Mouse (Mus musculus) kidney, postnatal 0 days (tissue): ENCODE data around the gene Dgke. TPM values are rescaled to one million over a fixed set of nuclear protein-coding genes. Genes with fewer than 3 reads are reported as not detected.
"Not testable (repeated sequence)": the region's sequence is repeated elsewhere in the genome, so short reads cannot be mapped to it uniquely, and the experiment has no call there.

Source experiments
- ATAC-seq: fragments of 200-750 bp; cut with Nextera tagmentation; replicated peaks from 2 replicates; pipeline ENCODE4 v1.8.0; 2017; ENCODE audit warnings: low read depth, moderate number of reproducible peaks, moderate TSS enrichment, moderate library complexity; ENCODE audit not compliant: low FRiP score
- DNase-seq: peaks from one replicate; pipeline ENCODE4 v3.0.0-alpha.2; 2016; ENCODE audit warnings: low spot score
- H3K27ac ChIP-seq: fragments of 300-500 bp; sonication (generic); 2 replicates; pipeline ENCODE4 v1.5.1; 2014; ENCODE audit warnings: mild to moderate bottlenecking
- H3K27me3 ChIP-seq: fragments of 300-500 bp; sonication (generic); 2 replicates; pipeline ENCODE4 v1.6.1; 2014; ENCODE audit warnings: low read length, mixed read lengths; ENCODE audit not compliant: insufficient read depth
- H3K36me3 ChIP-seq: fragments of 300-500 bp; sonication (generic); 2 replicates; pipeline ENCODE4 v1.6.1; 2014; ENCODE audit warnings: low read length, mixed read lengths; ENCODE audit not compliant: insufficient read depth
- H3K4me1 ChIP-seq: fragments of 300-500 bp; sonication (generic); replicated peaks from 2 replicates; pipeline ENCODE4 v1.6.1; 2014; ENCODE audit warnings: antibody characterized with exemption, low read length, mixed read lengths; ENCODE audit not compliant: insufficient read depth
- H3K4me2 ChIP-seq: fragments of 300-500 bp; sonication (generic); 2 replicates; pipeline ENCODE4 v1.6.1; 2014; ENCODE audit warnings: mild to moderate bottlenecking, low read length, moderate library complexity, mixed read lengths
- H3K4me3 ChIP-seq: fragments of 300-500 bp; sonication (generic); replicated peaks from 2 replicates; pipeline ENCODE4 v1.5.1; 2014; ENCODE audit warnings: low read depth, low read length
- H3K9ac ChIP-seq: fragments of 300-500 bp; sonication (generic); 2 replicates; pipeline ENCODE4 v1.6.1; 2014; ENCODE audit warnings: low read depth, low read length
- H3K9me3 ChIP-seq: fragments of 300-500 bp; sonication (generic); replicated peaks from 2 replicates; pipeline ENCODE4 v1.6.1; 2016; ENCODE audit warnings: low read length, inconsistent platforms, mixed read lengths
- CTCF ChIP-seq: IDR thresholded peaks from 2 replicates; pipeline ENCODE4 v1.5.1; 2016; ENCODE audit warnings: antibody characterized with exemption, low read depth, mild to moderate bottlenecking, moderate library complexity
- WGBS: fragments of 180-500 bp; shearing (Covaris S2); extraction: QIAGEN DNeasy Blood & Tissue Kit; methylation state at CpG from one replicate; pipeline ENCODE4 v1.1.7; 2014; 5-methylcytosine and 5-hydroxymethylcytosine counted together
- polyA plus RNA-seq: library from polyadenylated mRNA; unstranded; fragments of >200 nt; fragmentation: Nextera tagmentation; extraction: Ambion mirVana; gene quantifications from 2 replicates; pipeline ENCODE4 v1.2.1, GENCODE M21; 2015

The Dgke gene
- polyA plus RNA-seq, 1 experiment from 2014 or later = 2.6 TPM

DNA sequence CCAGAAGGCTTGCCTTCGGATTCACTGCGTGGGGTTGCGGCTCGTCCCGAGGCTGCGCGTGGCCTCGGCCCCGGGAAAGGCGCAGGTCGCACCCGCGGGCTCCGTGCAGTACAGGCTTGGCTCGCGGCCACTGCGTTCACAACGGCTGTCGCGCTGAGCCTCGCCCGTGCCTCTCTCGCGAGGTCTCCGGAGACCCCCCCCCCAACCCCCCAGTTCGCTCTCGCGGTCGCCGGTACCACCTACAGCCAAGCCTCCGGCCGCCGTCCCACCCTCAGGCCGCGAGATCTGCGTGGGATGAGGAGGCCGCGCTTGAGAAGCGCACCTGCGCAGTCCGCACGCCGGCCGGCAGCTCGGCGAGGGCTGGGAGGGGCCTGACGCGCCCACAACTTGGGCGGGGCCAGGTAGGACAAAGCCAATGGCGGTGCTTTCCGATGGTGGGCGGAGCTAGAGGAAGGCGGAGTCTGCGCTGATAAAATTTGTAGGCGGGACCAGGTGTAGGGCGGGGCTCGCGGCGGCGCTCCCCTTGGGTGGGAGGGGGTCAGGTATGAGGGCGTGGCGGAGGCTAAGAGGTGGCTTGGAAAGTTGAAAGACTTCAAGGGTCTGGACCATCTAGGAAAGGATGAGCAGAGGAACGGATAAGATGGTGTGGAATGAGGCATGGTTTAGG is 6.1 kb downstream of the Dgke start:
- H3K27ac ChIP-seq = peak overlapping the region; percentile 80

DNA sequence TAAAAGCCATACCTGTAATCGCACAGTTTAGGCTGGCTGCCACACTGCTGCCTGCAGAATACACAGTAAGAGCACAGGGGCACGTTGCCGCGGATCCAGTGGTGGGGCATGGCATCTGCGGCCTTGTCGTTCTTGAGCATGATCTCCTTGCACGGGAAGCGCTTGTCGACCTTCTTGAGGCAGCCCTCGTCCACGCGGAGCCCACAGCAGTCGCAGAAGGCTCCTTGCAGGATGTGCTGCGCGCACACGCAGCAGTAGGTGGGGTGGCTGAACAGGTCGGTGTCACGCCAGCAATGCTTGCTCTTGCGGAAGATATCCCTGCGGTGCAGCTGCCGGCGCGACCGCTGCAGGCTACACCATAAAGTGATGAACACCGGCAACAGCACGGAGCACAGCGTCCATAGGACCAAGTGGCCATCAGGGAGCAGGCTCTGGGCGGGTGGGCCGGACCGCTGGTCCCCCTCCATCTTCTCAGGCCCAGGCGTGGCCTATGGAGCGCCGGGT is 6.7 kb downstream of the Dgke start:
- TF ChIP-seq CTCF = no peak
- Histone ChIP-seq H3K9ac (peak overlapping the region; percentile 81), H3K27me3 (no peaks in the 10 kb centered on the region), H3K4me1 (peaks cover 17% of the 10 kb centered on the region; the same call in 1 of the 2 replicates), H3K27ac (peak overlapping the region; percentile 80), H3K4me2 (peak overlapping the region; percentile 95), H3K36me3 (no peaks in the 10 kb centered on the region), H3K9me3 (no peaks in the 10 kb centered on the region), H3K4me3 (peak overlapping the region; percentile 74)
- DNase-seq (no peak), ATAC-seq (peak; percentile 77)
- under 1% methylated on average over 33 of the region's 33 CpGs for WGBS

More for the DNA sequence above, 6.1 kb downstream of the Dgke start:
- no peaks in the 10 kb centered on the region for H3K9me3 ChIP-seq
- 1% methylated on average over 63 of the region's 63 CpGs for WGBS
- TF ChIP-seq CTCF = no peak
- H3K36me3 ChIP-seq = no peaks in the 10 kb centered on the region
- H3K4me2 ChIP-seq = peak overlapping the region; percentile 95
- DNase-seq (peak; percentile 95), ATAC-seq (peak; percentile 94)
- peak overlapping the region; percentile 74 for H3K4me3 ChIP-seq
- H3K9ac ChIP-seq = peak overlapping the region; percentile 81
- H3K4me1 ChIP-seq = peaks cover 17% of the 10 kb centered on the region; the same call in 1 of the 2 replicates
- H3K27me3 ChIP-seq = no peaks in the 10 kb centered on the region

DNA sequence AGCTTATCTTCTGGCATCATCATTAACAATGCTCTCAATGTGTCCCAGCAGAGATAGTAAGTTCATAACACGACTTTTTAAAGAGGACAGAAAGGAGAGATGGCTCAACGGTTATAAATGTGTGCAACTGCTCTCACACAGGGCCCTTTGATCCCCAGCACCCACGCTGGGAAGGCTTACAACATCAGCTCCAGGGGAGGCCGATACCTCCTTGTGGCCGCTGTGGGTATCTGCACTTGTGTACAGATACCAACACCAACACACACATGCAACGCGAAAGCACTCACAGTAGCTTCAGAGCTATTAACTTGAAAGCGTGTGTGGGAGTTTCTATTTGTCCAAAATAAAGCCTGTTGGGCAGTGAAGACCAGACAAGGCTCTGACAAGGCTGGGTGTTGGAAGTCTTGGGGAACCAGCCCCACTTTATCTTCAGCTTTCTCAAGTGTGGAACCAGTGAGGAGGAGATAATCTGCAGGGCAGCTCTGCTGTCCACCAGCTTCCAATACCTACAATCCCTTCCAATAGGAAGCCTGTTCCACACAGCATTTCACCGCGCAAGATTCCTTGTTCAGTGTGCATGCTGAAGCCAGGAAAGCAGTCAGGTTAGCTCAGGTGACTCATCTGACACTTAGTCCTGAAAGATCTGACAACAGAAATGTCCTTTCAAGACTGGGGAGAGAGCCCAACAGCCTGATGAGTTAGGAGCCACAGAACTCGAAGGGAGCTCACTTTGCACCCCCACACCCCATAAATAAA is 8.0 kb downstream of the Dgke start:
- peak overlapping the region; percentile 95 for H3K4me2 ChIP-seq
- peak; percentile 56 for TF ChIP-seq CTCF
- H3K27me3 ChIP-seq = no peaks in the 10 kb centered on the region
- H3K4me3 ChIP-seq = peak overlapping the region; percentile 74; the same call in 1 of the 2 replicates
- no peaks in the 10 kb centered on the region for H3K9me3 ChIP-seq
- ATAC-seq = no peak
- H3K27ac ChIP-seq = no peak overlapping the region
- H3K4me1 ChIP-seq = peaks cover 17% of the 10 kb centered on the region; the same call in 1 of the 2 replicates
- H3K36me3 ChIP-seq = peaks cover 5% of the 10 kb centered on the region; the same call in 1 of the 2 replicates
- 0 out of 2 replicates have a peak overlapping the region, but pooled peaks have one; percentile 81 for H3K9ac ChIP-seq
- peak; percentile 36 for DNase-seq
- WGBS = 64% methylated on average over 11 of the region's 11 CpGs

DNA sequence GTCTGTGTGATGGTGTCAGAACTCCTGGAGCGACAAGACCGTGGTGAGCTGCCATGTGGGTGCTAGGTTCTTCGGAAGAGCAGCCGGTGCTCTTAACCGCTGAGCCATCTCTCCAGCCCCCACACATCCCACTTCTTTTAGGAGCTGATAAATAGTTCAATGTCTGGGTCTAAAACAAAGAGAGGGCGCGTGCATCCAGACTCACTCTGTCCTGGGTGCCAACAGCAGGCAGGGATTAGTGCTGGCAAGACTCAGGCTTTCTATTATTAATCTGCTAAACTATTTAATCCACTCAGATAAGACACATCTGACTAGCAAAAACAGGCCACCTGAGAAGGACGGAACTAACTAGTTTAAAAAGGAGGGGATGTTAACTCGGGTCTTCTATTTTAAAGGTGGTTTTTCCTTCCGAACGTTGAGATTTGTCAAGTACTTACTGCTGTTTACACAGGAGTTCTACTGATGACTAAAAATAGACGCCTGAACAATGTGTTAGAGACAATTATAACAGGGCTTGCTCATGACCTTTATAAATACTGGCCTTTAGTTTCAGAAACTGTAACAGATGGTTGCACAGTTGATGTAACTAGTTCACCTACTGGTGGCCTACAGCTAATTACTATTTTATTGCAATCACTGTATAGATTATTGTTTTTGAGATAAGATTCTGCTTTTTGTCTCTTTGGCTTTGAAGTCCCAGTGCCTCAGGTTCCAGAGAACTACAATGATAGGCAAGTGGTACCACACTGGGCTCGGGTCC is 10.5 kb downstream of the Dgke start:
- no peak overlapping the region for H3K4me2 ChIP-seq
- H3K9me3 ChIP-seq = no peaks in the 10 kb centered on the region
- no peak for DNase-seq
- no peak for ATAC-seq
- no peak overlapping the region for H3K27ac ChIP-seq
- peaks cover 9% of the 10 kb centered on the region; the same call in 1 of the 2 replicates for H3K36me3 ChIP-seq
- no peaks in the 10 kb centered on the region for H3K27me3 ChIP-seq
- no peak overlapping the region for H3K9ac ChIP-seq
- 80% methylated on average over 13 of the region's 13 CpGs for WGBS
- TF ChIP-seq CTCF = no peak
- H3K4me3 ChIP-seq = no peak overlapping the region
- H3K4me1 ChIP-seq = peaks cover 17% of the 10 kb centered on the region; the same call in 1 of the 2 replicates

DNA sequence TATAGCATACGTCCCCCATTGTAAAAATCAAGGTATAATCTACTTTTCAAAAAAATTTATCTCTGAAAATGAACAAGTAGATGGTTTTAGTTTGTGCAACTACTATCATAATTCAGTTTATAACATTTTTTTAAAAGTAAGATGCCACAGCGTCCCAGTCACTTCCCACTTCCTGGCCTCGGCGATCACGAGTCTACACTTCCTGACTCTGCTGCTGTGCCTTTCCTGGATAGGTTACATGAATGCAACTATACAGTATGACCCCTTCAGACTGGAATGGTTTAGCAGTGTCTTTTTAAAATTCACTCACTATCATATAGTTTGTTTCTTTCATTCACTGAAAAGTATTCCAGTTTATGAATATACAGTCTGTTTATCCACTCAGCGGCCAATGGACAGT is 14.9 kb downstream of the Dgke start:
- ATAC-seq = no peak
- Histone ChIP-seq H3K4me2 (no peak overlapping the region), H3K9ac (no peak overlapping the region), H3K27ac (no peak overlapping the region), H3K27me3 (no peaks in the 10 kb centered on the region), H3K4me1 (no peaks in the 10 kb centered on the region), H3K9me3 (no peaks in the 10 kb centered on the region), H3K36me3 (peaks cover 24% of the 10 kb centered on the region), H3K4me3 (no peak overlapping the region)
- DNase-seq = no peak
- 89% methylated on average over 6 of the region's 6 CpGs for WGBS
- TF ChIP-seq CTCF = no peak

DNA sequence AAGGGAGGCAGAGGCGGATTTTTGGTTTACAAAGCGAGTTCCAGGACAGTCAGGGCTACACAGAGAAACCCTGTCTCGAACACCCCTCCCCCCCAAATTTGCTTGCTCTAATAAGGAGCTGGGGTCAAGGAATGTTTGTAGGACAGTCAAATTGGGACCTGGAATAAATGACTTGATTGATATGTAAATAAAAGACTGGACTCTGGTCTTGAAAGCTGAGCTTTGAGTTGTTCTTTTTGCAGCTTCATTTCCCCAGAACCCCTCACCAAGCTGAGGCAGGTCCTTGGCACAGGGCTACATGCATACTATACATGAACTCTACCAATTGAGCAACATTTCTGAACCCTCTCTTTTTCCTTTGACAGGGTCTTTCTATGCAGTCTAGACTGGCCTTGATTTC is 20.6 kb downstream of the Dgke start:
- H3K4me3 ChIP-seq = no peak overlapping the region
- 96% methylated on average over 3 of the region's 3 CpGs for WGBS
- DNase-seq (no peak), ATAC-seq (no peak)
- H3K4me2 ChIP-seq = no peak overlapping the region
- H3K36me3 ChIP-seq = peaks cover 23% of the 10 kb centered on the region; the same call in 1 of the 2 replicates
- no peak overlapping the region for H3K9ac ChIP-seq
- H3K27me3 ChIP-seq = no peaks in the 10 kb centered on the region
- TF ChIP-seq CTCF = no peak
- H3K27ac ChIP-seq = no peak overlapping the region
- H3K4me1 ChIP-seq = no peaks in the 10 kb centered on the region
- no peaks in the 10 kb centered on the region for H3K9me3 ChIP-seq

DNA sequence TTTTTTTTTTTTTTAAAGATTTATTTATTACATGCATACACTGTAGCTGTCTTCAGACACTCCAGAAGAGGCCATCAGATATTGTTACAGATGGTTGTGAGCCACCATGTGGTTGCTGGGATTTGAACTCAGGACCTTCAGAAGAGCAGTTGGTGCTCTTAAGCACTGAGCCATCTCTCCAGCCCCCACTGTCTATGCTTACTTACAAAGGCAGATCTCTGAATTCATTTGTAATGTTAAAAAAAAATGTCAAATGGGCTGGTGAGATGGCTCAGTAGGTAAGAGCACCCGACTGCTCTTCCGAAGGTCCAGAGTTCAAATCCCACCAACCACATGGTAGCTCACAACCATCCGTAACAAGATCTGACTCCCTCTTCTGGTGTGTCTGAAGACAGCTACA is 21.1 kb downstream of the Dgke start:
- DNase-seq, H3K4me1 ChIP-seq, H3K27me3 ChIP-seq, H3K4me2 ChIP-seq, H3K27ac ChIP-seq, H3K9ac ChIP-seq, H3K4me3 ChIP-seq, H3K9me3 ChIP-seq, ATAC-seq: not testable (repeated sequence)
- WGBS = 97% methylated on average over 3 of the region's 3 CpGs
- H3K36me3 ChIP-seq = peaks cover 27% of the 10 kb centered on the region
